Mouse (Mus musculus) limb, embryonic 14.5 days (tissue): Measurements from ENCODE around the gene Tnfrsf9. TPM values are rescaled to one million over a fixed set of nuclear protein-coding genes. Genes with fewer than 3 reads are reported as not detected.
"Not testable (repeated sequence)": the region's sequence is repeated elsewhere in the genome, so short reads cannot be mapped to it uniquely, and the experiment has no call there.

Source experiments
- ATAC-seq: fragments of 200-750 bp; cut with Nextera tagmentation; 2 replicates; pipeline ENCODE4 v1.8.0; 2017; ENCODE audit warnings: low read depth, moderate number of reproducible peaks, moderate TSS enrichment; ENCODE audit not compliant: low FRiP score
- DNase-seq: peaks from one replicate; pipeline ENCODE4 v3.0.0-alpha.2; 2015; ENCODE audit warnings: low spot score
- H3K27ac ChIP-seq: fragments of 300-500 bp; sonication (generic); replicated peaks from 2 replicates; pipeline ENCODE4 v1.5.1; 2014; ENCODE audit warnings: low read depth, mild to moderate bottlenecking, low read length, moderate library complexity, mixed read lengths
- H3K27me3 ChIP-seq: fragments of 300-500 bp; sonication (generic); 2 replicates; pipeline ENCODE4 v1.6.1; 2014; ENCODE audit warnings: low read length, mixed read lengths; ENCODE audit not compliant: control insufficient read depth, insufficient read depth
- H3K36me3 ChIP-seq: fragments of 300-500 bp; sonication (generic); 2 replicates; pipeline ENCODE4 v1.6.1; 2014; ENCODE audit warnings: mild to moderate bottlenecking, low read length, moderate library complexity, mixed read lengths; ENCODE audit not compliant: control insufficient read depth, insufficient read depth
- H3K4me1 ChIP-seq: fragments of 300-500 bp; sonication (generic); 2 replicates; pipeline ENCODE4 v1.6.1; 2014; ENCODE audit warnings: antibody characterized with exemption, low read length, mixed read lengths; ENCODE audit not compliant: control insufficient read depth, insufficient read depth
- H3K4me2 ChIP-seq: fragments of 300-500 bp; sonication (generic); replicated peaks from 2 replicates; pipeline ENCODE4 v1.6.1; 2014; ENCODE audit warnings: low read depth, mild to moderate bottlenecking, low read length, moderate library complexity; ENCODE audit not compliant: severe bottlenecking
- H3K4me3 ChIP-seq: fragments of 300-500 bp; sonication (generic); replicated peaks from 2 replicates; pipeline ENCODE4 v1.5.1; 2014; ENCODE audit warnings: low read length
- H3K9ac ChIP-seq: fragments of 300-500 bp; sonication (generic); 2 replicates; pipeline ENCODE4 v1.6.1; 2014; ENCODE audit warnings: mild to moderate bottlenecking, low read depth, low read length, moderate library complexity; ENCODE audit not compliant: severe bottlenecking
- H3K9me3 ChIP-seq: fragments of 300-500 bp; sonication (generic); 2 replicates; pipeline ENCODE4 v1.6.1; 2016; ENCODE audit warnings: low read length; ENCODE audit not compliant: control insufficient read depth
- POLR2A ChIP-seq: fragments of 200-500 bp; IDR thresholded peaks from 2 replicates; pipeline ENCODE4 v1.8.0; 2012; ENCODE audit warnings: inconsistent platforms, mild to moderate bottlenecking, moderate library complexity, borderline replicate concordance; ENCODE audit not compliant: insufficient read depth, insufficient read length; ENCODE audit errors: extremely low read depth
- WGBS: fragments of 180-500 bp; shearing (Covaris S2); extraction: QIAGEN DNeasy Blood & Tissue Kit; methylation state at CpG from one replicate; pipeline ENCODE4 v1.1.7; 2014; 5-methylcytosine and 5-hydroxymethylcytosine counted together
- polyA plus RNA-seq, 2 experiments: library from polyadenylated mRNA; depleted of rRNA in 1 of 2; stranded (reverse) in 1 of 2; unstranded in 1 of 2; fragments of >200 nt; fragmentation: Nextera tagmentation in 1 of 2; extraction: Ambion mirVana in 1 of 2; gene quantifications; 2 replicates each; pipeline versions ENCODE4 v1.2.1 to v1.2.3; 2012 to 2014

Tnfrsf9 gene
- polyA plus RNA-seq, 2 experiments, result 0.08 to 0.80 TPM

- Histone ChIP-seq H3K4me1 (no peaks in the 10 kb centered on the region), H3K27me3 (no peaks in the 10 kb centered on the region), H3K9me3 (no peaks in the 10 kb centered on the region), H3K36me3 (peaks cover 89% of the 10 kb centered on the region), H3K4me3 (no peak overlapping the region), H3K9ac (no peak overlapping the region), H3K4me2 (no peak overlapping the region), H3K27ac (no peak overlapping the region)
- WGBS, result 95% methylated on average over 12 of the region's 12 CpGs
- DNase-seq, result no peak
- no peak for ATAC-seq
- TF ChIP-seq POLR2A, result no peak
Observed at GRCm38 (mm10) chr4:150902062-150902461, 12.3 kb upstream of the Tnfrsf9 start.

GRCm38 (mm10) chr4:150903091-150903742 lies 11.1 kb upstream of the Tnfrsf9 start:
- peaks cover 82% of the 10 kb centered on the region for H3K36me3 ChIP-seq
- 96% methylated on average over 14 of the region's 14 CpGs for WGBS
- H3K27me3 ChIP-seq, result no peaks in the 10 kb centered on the region
- H3K9me3 ChIP-seq, result no peaks in the 10 kb centered on the region
- H3K9ac ChIP-seq, result no peak overlapping the region
- H3K4me2 ChIP-seq, result no peak overlapping the region
- TF ChIP-seq POLR2A, result no peak
- no peak for ATAC-seq
- H3K27ac ChIP-seq, result no peak overlapping the region
- H3K4me1 ChIP-seq, result no peaks in the 10 kb centered on the region
- no peak overlapping the region for H3K4me3 ChIP-seq
- no peak for DNase-seq

GRCm38 (mm10) chr4:150907099-150907498 lies 7.3 kb upstream of the Tnfrsf9 start:
- 95% methylated on average over 8 of the region's 8 CpGs for WGBS
- no peaks in the 10 kb centered on the region for H3K9me3 ChIP-seq
- H3K9ac ChIP-seq, result no peak overlapping the region
- no peak for ATAC-seq
- DNase-seq, result no peak
- H3K4me1 ChIP-seq, result peaks cover 11% of the 10 kb centered on the region
- no peak for TF ChIP-seq POLR2A
- no peak overlapping the region for H3K4me3 ChIP-seq
- H3K36me3 ChIP-seq, result peaks cover 46% of the 10 kb centered on the region
- H3K27ac ChIP-seq, result no peak overlapping the region
- H3K4me2 ChIP-seq, result no peak overlapping the region
- no peaks in the 10 kb centered on the region for H3K27me3 ChIP-seq

GRCm38 (mm10) chr4:150908512-150908911 lies 5.8 kb upstream of the Tnfrsf9 start:
- not testable (repeated sequence) for H3K4me3 ChIP-seq, ATAC-seq, H3K27me3 ChIP-seq, H3K9me3 ChIP-seq, H3K27ac ChIP-seq, DNase-seq, H3K9ac ChIP-seq
- H3K4me2 ChIP-seq, result peak overlapping the region; percentile 72; the same call in 1 of the 2 replicates
- peaks cover 11% of the 10 kb centered on the region for H3K4me1 ChIP-seq
- H3K36me3 ChIP-seq, result peaks cover 32% of the 10 kb centered on the region
- WGBS, result 79% methylated on average over 5 of the region's 5 CpGs

- ATAC-seq, result peak; percentile 91
- WGBS, result 1% methylated on average over 50 of the region's 56 CpGs
- Histone ChIP-seq H3K9ac (peak overlapping the region; percentile 85), H3K4me2 (peak overlapping the region; percentile 72), H3K4me1 (peaks cover 11% of the 10 kb centered on the region), H3K27ac (peak overlapping the region; percentile 74), H3K4me3 (peak overlapping the region; percentile 95), H3K27me3 (no peaks in the 10 kb centered on the region), H3K9me3 (no peaks in the 10 kb centered on the region), H3K36me3 (peaks cover 25% of the 10 kb centered on the region)
- TF ChIP-seq POLR2A, result peak; percentile 85; the same call in 1 of the 2 replicates
- peak; percentile 99 for DNase-seq
Observed at GRCm38 (mm10) chr4:150909451-150910156, 4.8 kb upstream of the Tnfrsf9 start.
